Mouse (Mus musculus) adipocyte (in vitro differentiated cells): ENCODE data around the gene Zbtb43.
A peak's percentile ranks its signal among the peaks of the same experiment; 100 is the strongest.

Experiments
- DNase-seq: peaks from one replicate; pipeline ENCODE4 v3.0.0-alpha.2; 2016; ENCODE audit warnings: low spot score

Zbtb43 gene

GRCm38 (mm10) chr2:33454816-33455215, 13.5 kb downstream of the Zbtb43 start:
- no peak for DNase-seq

- DNase-seq: no peak
Measured at GRCm38 (mm10) chr2:33453476-33453875, 14.9 kb downstream of the Zbtb43 start.

DNA sequence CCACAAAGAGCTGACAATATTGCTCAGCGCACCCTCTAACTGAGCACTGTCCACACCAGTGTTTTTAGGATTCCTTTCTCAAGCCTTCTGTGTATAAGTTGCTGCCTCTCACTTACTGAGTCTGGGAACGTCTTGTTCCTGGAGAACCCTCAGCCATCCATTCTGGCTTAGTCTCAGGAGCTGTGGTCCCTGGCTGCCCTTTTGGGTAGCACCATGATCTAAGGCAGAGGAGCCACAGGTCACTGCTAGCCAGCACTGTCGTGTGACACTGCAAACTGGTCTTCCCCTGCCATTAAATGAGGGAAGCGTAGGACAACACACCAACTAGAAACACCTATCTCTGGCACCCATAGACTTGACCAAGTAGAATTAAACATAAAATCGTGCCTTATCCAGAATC, 15.6 kb downstream of the Zbtb43 start:
- no peak for DNase-seq

GRCm38 (mm10) chr2:33452140-33452539, 16.2 kb downstream of the Zbtb43 start:
- peak; percentile 79 for DNase-seq

- no peak for DNase-seq
Measured at GRCm38 (mm10) chr2:33451038-33451978, 17.1 kb downstream of the Zbtb43 start.

DNA sequence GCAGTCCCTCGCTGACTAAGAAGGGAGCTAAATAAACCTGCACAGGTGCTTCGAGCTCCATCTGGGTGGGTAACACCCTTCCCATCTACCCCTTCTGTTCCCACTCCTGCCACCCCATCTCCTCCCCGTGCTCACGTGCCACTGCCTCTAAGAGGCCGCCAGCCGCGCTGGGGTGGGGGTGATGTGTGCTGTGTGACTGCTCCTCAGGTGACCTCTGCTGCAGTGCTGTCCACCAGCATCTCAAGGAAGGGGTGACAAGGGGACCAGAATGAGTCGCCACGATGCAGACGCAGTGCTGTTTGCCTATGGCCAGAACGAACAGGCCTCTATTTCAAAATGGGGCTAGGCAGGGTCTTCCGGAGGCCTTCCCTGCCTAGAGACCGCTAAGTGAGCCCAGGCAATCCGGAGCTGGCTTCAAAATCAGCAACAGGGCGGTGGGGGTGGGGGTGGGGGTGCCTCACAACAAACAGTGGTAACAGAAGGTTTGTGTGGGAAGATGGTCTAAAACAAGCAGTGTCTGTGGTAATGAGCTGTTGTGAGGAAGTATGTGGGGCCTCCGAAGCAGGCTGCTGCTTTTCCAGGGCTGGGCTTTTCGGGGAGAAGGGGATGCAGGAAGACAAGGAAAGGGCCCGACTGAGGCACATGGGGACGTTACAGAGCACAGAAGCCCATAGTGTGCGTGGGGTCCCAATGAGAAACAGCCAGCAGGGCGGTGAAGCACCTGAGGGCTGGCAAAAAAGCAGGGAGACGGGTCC, 19.1 kb downstream of the Zbtb43 start:
- DNase-seq: no peak

DNA sequence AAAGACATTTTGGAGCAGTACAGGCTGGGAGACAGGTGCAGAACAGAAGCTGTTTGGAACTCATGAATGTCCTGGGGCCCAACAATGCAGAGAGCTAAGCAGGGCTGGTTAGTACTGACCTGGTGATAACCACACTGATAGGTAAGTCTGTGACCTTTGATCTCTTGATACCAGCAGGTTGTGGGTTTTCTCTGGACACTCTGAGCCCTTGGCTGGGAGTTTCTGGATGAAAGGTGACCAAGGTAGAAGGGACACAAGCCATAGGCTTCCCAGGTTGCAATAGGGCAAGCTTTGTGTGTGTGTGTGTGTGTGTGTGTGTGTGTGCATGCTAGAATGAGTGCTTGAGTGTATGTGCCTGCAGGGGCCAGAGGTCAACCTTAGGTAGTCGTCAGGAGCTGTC, 21.6 kb downstream of the Zbtb43 start:
- DNase-seq: no peak

- DNase-seq: no peak
Measured at GRCm38 (mm10) chr2:33445741-33446140, 22.6 kb downstream of the Zbtb43 start.

DNA sequence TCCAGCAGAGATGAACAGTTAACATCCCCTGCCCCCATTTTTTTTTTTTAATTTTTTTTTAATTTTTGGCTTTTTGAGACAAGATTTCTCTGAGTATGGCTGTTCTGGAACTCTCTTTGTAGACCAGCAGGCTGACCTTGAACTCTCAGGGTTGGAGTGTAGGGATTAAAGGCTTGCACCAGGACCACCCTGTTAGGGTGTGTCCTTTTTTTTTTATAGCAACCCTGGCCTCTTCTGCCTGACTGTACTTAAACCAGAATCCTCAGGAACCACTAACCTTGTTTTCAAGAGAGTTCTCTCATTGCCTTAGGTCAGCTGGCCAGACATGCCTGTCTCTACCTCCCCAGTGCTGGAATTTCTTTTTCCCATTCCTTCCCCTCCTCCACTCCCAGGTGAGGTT, 23.5 kb downstream of the Zbtb43 start:
- DNase-seq: no peak

GRCm38 (mm10) chr2:33444358-33444757, 24.0 kb downstream of the Zbtb43 start:
- peak; percentile 99 for DNase-seq

- DNase-seq: no peak
Measured at GRCm38 (mm10) chr2:33442701-33443100, 25.7 kb downstream of the Zbtb43 start.

- DNase-seq: no peak
Measured at GRCm38 (mm10) chr2:33440893-33441292, 27.5 kb downstream of the Zbtb43 start.

DNA sequence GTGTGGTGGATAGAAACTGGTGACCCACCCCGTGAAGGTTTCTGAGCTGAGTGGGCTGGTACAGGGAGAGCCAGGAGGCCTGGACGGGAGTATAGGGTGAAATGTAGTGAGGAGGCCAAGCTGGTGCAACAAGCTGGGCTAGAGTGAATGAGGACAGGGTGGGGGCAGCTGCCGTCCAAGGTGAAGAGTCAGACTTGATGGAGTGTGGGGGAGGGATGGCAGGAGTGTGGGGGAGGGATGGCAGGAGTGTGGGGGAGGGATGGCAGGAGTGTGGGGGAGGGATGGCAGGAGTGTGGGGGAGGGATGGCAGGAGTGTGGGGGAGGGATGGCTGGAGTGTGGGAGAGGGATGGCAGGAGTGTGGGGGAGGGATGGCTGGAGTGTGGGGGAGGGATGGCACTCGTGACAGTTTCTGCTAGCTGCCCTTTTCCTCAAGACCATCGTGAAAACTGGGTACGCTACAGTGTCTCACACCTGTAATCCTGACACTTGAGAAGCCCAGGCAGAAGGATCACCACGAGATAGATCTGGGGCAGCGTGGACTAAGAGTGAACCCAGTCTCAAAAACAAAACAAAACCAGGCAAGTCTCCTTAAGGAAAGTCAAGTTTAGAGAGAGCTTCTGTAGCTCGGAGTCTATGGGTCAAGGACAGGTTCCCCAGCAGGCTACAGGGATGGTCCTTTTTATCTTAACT, 28.2 kb downstream of the Zbtb43 start:
- no peak for DNase-seq

DNA sequence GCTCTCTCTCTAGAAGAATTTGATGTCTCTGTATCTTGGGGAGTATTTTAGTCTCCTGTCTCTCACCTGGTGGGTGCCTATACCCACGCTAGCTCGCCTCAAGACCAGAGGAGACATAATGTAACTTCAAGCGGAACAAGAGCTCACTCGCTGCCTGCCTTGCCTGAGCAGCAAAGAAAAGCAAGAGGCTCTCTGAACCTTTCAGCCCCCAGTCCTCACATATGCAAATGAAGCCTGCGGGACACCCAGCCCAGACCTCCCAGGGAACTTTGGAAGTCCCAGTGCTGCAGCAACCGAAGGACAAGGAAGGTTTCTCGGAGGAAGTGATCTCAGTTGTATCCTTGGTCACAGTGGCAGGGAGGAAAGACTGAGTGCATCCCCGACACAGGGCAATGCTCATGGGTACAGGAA, 28.9 kb downstream of the Zbtb43 start:
- DNase-seq: no peak

DNA sequence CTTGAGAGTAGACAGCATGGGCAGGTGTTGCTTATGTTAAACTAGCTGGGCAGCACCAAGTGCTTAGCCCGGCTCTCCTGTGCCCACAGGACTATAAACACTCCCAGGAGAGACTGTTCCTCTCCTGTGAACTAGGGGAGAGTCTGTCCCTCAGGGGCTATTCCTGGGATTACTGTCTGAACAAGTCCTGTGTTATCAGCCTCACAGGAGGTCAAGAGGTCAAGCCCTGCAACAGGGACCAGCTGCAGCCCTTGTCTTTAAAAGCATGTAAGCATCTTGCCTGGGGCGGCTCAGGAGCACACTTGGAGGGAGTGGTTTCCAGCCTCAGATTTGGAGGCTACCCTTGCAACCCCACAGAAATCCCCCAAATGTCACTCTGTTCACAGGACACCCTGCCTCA, 30.0 kb downstream of the Zbtb43 start:
- DNase-seq: no peak

- no peak for DNase-seq
Measured at GRCm38 (mm10) chr2:33437184-33437583, 31.2 kb downstream of the Zbtb43 start.

GRCm38 (mm10) chr2:33436035-33436580, 32.3 kb downstream of the Zbtb43 start:
- DNase-seq: no peak

DNA sequence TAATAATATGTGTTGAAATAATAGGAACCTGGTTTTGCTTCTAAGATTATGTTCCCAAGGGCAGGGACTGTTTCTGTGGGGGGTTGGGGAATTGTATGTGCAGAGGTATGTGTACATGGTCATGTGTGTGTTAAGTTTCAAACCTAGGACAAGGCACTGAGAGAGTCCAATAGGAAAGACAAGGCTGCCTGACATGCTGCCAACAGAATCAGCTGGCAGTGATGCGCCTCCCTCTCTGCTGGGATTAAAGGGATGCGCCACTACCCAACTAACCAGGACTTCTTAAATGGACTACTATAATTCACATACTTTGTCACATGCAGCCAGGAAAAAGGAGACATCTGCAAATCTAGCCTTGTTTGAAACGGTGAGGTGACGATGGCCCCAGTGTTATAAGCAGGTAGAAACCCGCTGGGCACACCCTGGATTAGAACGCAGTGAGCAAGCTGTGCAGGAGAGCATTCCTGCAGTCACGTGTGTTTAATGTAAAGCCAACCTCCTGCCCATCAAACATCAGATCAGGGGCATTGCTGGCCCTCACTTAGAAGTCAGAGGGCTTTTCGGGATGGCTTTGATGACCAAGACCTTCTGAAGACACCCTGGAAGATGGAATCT, 33.2 kb downstream of the Zbtb43 start:
- DNase-seq: no peak

GRCm38 (mm10) chr2:33432877-33433276, 35.5 kb downstream of the Zbtb43 start:
- peak; percentile 72 for DNase-seq

DNA sequence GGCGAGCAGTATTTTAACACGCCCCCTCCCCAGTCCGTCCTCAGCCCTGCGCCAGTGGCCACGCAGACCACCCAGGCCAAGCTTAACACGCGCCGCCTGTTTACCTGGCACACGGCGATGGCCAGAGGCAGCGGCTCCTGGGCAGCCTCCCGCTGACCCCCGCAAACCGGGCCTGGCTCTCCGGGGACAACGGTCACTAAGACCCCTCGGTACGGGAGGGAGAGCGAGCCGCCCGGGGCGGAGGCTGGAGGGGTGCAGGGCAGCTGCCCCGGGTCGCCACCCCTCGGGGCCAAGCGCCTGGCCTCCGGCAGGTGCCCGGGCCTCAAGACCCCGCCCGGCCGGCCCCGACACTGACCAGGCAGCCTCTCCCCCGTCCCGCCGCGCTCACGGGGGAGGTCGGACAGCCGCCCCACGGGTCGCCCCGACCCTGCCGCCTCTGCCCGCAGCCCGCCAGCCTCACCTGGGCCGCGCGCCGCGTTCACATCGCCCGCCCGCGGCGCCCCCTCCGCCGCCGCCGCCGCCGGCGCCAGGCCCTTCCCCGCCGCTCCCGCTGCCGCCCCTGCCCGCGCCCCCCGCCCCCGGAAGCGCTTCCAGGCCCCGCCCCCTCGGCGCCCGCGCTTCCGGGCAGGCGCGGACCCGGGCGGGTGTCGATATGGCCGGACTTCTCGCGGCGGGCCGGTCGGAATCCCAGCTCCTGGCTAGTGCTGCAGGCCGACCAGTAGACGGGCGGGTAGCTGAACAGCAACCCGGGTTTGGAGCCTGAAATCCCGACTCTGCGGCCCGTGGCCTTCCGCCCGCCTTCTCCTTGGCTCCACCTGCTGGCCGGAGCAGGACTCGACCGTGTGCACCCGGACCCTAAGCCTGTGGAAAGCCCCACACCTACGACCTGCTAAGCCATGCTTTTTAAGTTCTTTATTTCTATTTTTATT, 37.3 kb downstream of the Zbtb43 start, which contains the start of gene Zbtb34:
Gene Zbtb34, minus strand, starts transcription at position 554 of the 929 bp plus-strand sequence.
- DNase-seq: peak; percentile 73
